Mouse (Mus musculus) kidney, adult 11 months (tissue): ENCODE data around the gene Sprn.
"Not testable (repeated sequence)": the region's sequence is repeated elsewhere in the genome, so short reads cannot be mapped to it uniquely, and the experiment has no call there.

Source experiments
- DNase-seq: peaks from one replicate; pipeline ENCODE4 v3.0.0; 2022

Sprn gene

GRCm38 (mm10) chr7:140141350-140141749 lies 13.3 kb downstream of the Sprn start:
- DNase-seq = peak; percentile 58

- no peak for DNase-seq
Observed at GRCm38 (mm10) chr7:140138021-140138310, 16.7 kb downstream of the Sprn start.

- DNase-seq = peak; percentile 95
Observed at GRCm38 (mm10) chr7:140137135-140138020, 17.3 kb downstream of the Sprn start, which contains the start of gene Mtg1. TSS of gene Mtg1 (plus strand) at chr7:140137564.

- no peak for DNase-seq
Observed at GRCm38 (mm10) chr7:140135106-140135770, 19.4 kb downstream of the Sprn start.

- not testable (repeated sequence) for DNase-seq
Observed at GRCm38 (mm10) chr7:140134033-140134432, 20.6 kb downstream of the Sprn start.

GRCm38 (mm10) chr7:140132184-140132583 lies 22.5 kb downstream of the Sprn start:
- DNase-seq = not testable (repeated sequence)

GRCm38 (mm10) chr7:140127911-140128310 lies 26.8 kb downstream of the Sprn start:
- no peak for DNase-seq

GRCm38 (mm10) chr7:140126934-140127333 lies 27.7 kb downstream of the Sprn start:
- no peak for DNase-seq

- no peak for DNase-seq
Observed at GRCm38 (mm10) chr7:140126022-140126350, 28.7 kb downstream of the Sprn start.

GRCm38 (mm10) chr7:140125278-140126021 lies 29.2 kb downstream of the Sprn start:
- peak; percentile 94 for DNase-seq

GRCm38 (mm10) chr7:140124382-140124781 lies 30.3 kb downstream of the Sprn start:
- DNase-seq = no peak

GRCm38 (mm10) chr7:140122765-140123164 lies 31.9 kb downstream of the Sprn start:
- DNase-seq = no peak

GRCm38 (mm10) chr7:140121338-140121910 lies 33.3 kb downstream of the Sprn start:
- no peak for DNase-seq

- no peak for DNase-seq
Observed at GRCm38 (mm10) chr7:140120484-140120883, 34.2 kb downstream of the Sprn start.

- DNase-seq = peak; percentile 93
Observed at GRCm38 (mm10) chr7:140116329-140117054, 38.2 kb downstream of the Sprn start, which contains the start of gene Echs1. TSS of gene Echs1 (minus strand) at chr7:140116476.

- peak; percentile 81 for DNase-seq
Observed at GRCm38 (mm10) chr7:140115583-140116328, 38.9 kb downstream of the Sprn start, which contains the start of gene Paox. TSS of gene Paox (plus strand) at chr7:140115799.

GRCm38 (mm10) chr7:140111943-140112342 lies 42.7 kb downstream of the Sprn start:
- no peak for DNase-seq

GRCm38 (mm10) chr7:140104009-140104408 lies 50.7 kb downstream of the Sprn start:
- no peak for DNase-seq

- DNase-seq = peak; percentile 92
Observed at GRCm38 (mm10) chr7:140101993-140102860, 52.5 kb downstream of the Sprn start, which contains the start of gene Fuom. TSS of gene Fuom (minus strand) at chr7:140102441.

GRCm38 (mm10) chr7:140101498-140101897 lies 53.2 kb downstream of the Sprn start:
- DNase-seq = no peak
